Mouse (Mus musculus): ENCODE results near the gene Grk2.

GRCm38 (mm10) chr19:4247010-4247409 lies 59.0 kb downstream of the Grk2 start:
- no peak for TF ChIP-seq CTCF (IDR thresholded peaks at IDR 0.05; ENCODE audit: low read depth, low read length)
- no peak for TF ChIP-seq POLR2A (IDR thresholded peaks at IDR 0.05; ENCODE audit: insufficient read depth, low read length)

Data from ES-Bruce4 (cell line).